Mouse (Mus musculus): ENCODE measurements around the gene Osbpl2. TPM values are rescaled to one million over a fixed set of nuclear protein-coding genes. Genes with fewer than 3 reads are reported as not detected.

The Osbpl2 gene
- 21.4 and 21.9 TPM in 2 replicates for total RNA-seq (2014; rRNA removed)
- polyA plus RNA-seq (2012; rRNA removed): 14.0 and 15.0 TPM in 2 replicates

- TF ChIP-seq POLR2A (IDR thresholded peaks at IDR 0.05; ENCODE audit: extremely low read depth, insufficient read depth, low read length) (0 out of 2 replicates have a peak, but pooled peaks have one; percentile 64), CTCF (IDR thresholded peaks at IDR 0.05; ENCODE audit: low read depth, low read length) (no peak)
- peaks cover 16% of the 10 kb centered on the region for H3K4me1 ChIP-seq (ENCODE audit: control insufficient read depth, insufficient read depth, low read length)
- WGBS: 1% methylated on average over 55 of the region's 55 CpGs
Measured at GRCm38 (mm10) chr2:180118661-180119438, at the start of gene Osbpl2. Gene Osbpl2, plus strand, starts transcription at chr2:180119306.

GRCm38 (mm10) chr2:180069770-180070480 lies 49.2 kb upstream of the Osbpl2 start:
- 24% methylated on average over 20 of the region's 20 CpGs for WGBS
- Histone ChIP-seq H3K79me2 (ENCODE audit: control insufficient read depth, insufficient read depth, low read length) (no peaks in the 10 kb centered on the region), H3K4me1 (ENCODE audit: control insufficient read depth, insufficient read depth, low read length) (peaks cover 5% of the 10 kb centered on the region), H3K9ac (ENCODE audit: low read depth, low read length) (peak overlapping the region; percentile 67), H3K4me3 (ENCODE audit: insufficient read depth, low read depth, low read length) (peak overlapping the region; percentile 84), H3K27ac (replicated peaks; ENCODE audit: insufficient read depth, low read depth, low read length) (peak overlapping the region; percentile 67), H3K27me3 (ENCODE audit: control insufficient read depth, insufficient read depth, low read length) (no peaks in the 10 kb centered on the region), H3K36me3 (ENCODE audit: control insufficient read depth, insufficient read depth, low read length) (no peaks in the 10 kb centered on the region; the same call in 1 of the 2 replicates)
- DNase-seq (ENCODE audit: extremely low read depth, low read depth, low spot score): no peak
- TF ChIP-seq CTCF (IDR thresholded peaks at IDR 0.05; ENCODE audit: low read depth, low read length): no peak
- TF ChIP-seq POLR2A (IDR thresholded peaks at IDR 0.05; ENCODE audit: extremely low read depth, insufficient read depth, low read length): no peak

More at GRCm38 (mm10) chr2:180118661-180119438, at the start of gene Osbpl2:
- peak within 1 kb of the TSS; percentile 95 for H3K4me3 ChIP-seq (ENCODE audit: insufficient read depth, low read depth, low read length)
- no peaks in the 10 kb centered on the region for H3K36me3 ChIP-seq (ENCODE audit: control insufficient read depth, insufficient read depth, low read length)
- H3K27ac ChIP-seq (replicated peaks; ENCODE audit: insufficient read depth, low read depth, low read length): peak within 1 kb of the TSS; percentile 78
- H3K9ac ChIP-seq (ENCODE audit: low read depth, low read length): peak within 1 kb of the TSS; percentile 93
- DNase-seq (ENCODE audit: extremely low read depth, low read depth, low spot score): peak; percentile 97
- peaks cover 13% of the 10 kb centered on the region for H3K79me2 ChIP-seq (ENCODE audit: control insufficient read depth, insufficient read depth, low read length)
- H3K27me3 ChIP-seq (ENCODE audit: control insufficient read depth, insufficient read depth, low read length): no peaks in the 10 kb centered on the region

DNA sequence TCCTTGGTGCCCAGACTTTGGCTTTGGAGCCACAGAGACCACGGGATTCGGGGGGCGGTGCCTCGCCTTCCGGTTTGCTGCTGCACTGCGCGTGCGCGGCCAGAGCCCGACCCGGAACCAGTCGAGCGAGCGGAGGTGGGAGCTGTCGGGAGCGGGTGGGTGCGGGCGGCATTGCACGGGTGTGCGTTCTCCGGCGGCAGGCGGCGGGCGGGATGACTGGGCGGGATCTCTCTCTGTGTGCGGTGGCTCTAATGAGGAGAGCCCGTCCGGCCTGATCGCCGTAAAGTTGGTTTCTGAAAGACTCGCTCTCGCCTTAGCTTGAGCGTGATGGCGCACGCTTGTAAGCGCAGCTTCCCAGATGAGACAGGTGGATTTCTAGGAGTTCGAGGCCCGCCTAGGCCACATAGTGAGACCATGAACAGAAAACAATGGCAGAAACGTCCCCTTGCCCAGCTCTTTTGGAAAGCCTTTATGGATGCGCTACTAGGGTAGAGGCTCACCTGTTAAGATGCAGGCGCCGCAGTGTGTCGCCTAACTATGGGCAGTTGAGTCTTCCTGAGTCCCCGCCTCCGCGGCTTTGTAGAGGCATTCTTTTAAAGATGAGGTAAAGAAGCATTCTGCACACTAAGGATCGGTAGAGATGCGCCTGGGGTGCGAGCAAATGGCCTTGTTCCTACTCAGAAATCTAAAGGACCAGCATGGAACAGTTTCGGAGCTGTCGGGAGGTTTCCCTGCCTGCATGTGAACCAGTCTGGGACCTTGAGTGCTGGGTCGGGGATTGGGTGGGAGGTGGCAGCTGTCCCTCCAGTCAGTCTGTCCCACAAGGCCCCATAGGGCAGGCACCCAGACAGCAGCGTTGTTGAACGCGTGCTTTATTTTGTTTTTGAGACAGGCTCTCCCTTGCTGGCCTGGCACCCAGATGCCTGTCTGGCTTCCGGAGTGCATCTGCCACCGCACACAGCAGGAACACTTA lies 48.3 kb upstream of the Osbpl2 start, which contains the start of gene Mtg2:
Gene Mtg2, plus strand, starts transcription at position 108 of the 973 bp plus-strand sequence.
- peaks cover 5% of the 10 kb centered on the region for H3K4me1 ChIP-seq (ENCODE audit: control insufficient read depth, insufficient read depth, low read length)
- H3K27me3 ChIP-seq (ENCODE audit: control insufficient read depth, insufficient read depth, low read length): no peaks in the 10 kb centered on the region
- 5% methylated on average over 58 of the region's 58 CpGs for WGBS
- TF ChIP-seq CTCF (IDR thresholded peaks at IDR 0.05; ENCODE audit: low read depth, low read length) (no peak), POLR2A (IDR thresholded peaks at IDR 0.05; ENCODE audit: extremely low read depth, insufficient read depth, low read length) (peak; percentile 87; the same call in 1 of the 2 replicates)
- H3K4me3 ChIP-seq (ENCODE audit: insufficient read depth, low read depth, low read length): peak within 1 kb of the TSS; percentile 84
- peak within 1 kb of the TSS; percentile 67 for H3K27ac ChIP-seq (replicated peaks; ENCODE audit: insufficient read depth, low read depth, low read length)
- H3K36me3 ChIP-seq (ENCODE audit: control insufficient read depth, insufficient read depth, low read length): no peaks in the 10 kb centered on the region; the same call in 1 of the 2 replicates
- DNase-seq (ENCODE audit: extremely low read depth, low read depth, low spot score): peak; percentile 72
- peak within 1 kb of the TSS; percentile 79 for H3K9ac ChIP-seq (ENCODE audit: low read depth, low read length)
- H3K79me2 ChIP-seq (ENCODE audit: control insufficient read depth, insufficient read depth, low read length): no peaks in the 10 kb centered on the region

- WGBS: 73% methylated on average over 2 of the region's 2 CpGs
- TF ChIP-seq POLR2A (IDR thresholded peaks at IDR 0.05; ENCODE audit: extremely low read depth, insufficient read depth, low read length) (no peak), CTCF (IDR thresholded peaks at IDR 0.05; ENCODE audit: low read depth, low read length) (no peak)
- Histone ChIP-seq H3K27me3 (ENCODE audit: control insufficient read depth, insufficient read depth, low read length) (no peaks in the 10 kb centered on the region), H3K27ac (replicated peaks; ENCODE audit: insufficient read depth, low read depth, low read length) (no peak overlapping the region), H3K79me2 (ENCODE audit: control insufficient read depth, insufficient read depth, low read length) (no peaks in the 10 kb centered on the region), H3K36me3 (ENCODE audit: control insufficient read depth, insufficient read depth, low read length) (no peaks in the 10 kb centered on the region; the same call in 1 of the 2 replicates), H3K9ac (ENCODE audit: low read depth, low read length) (no peak overlapping the region), H3K4me1 (ENCODE audit: control insufficient read depth, insufficient read depth, low read length) (peaks cover 5% of the 10 kb centered on the region), H3K4me3 (ENCODE audit: insufficient read depth, low read depth, low read length) (no peak overlapping the region)
- no peak for DNase-seq (ENCODE audit: extremely low read depth, low read depth, low spot score)
Measured at GRCm38 (mm10) chr2:180071671-180072070, 47.4 kb upstream of the Osbpl2 start.

- no peak overlapping the region for H3K27ac ChIP-seq (replicated peaks; ENCODE audit: insufficient read depth, low read depth, low read length)
- H3K4me1 ChIP-seq (ENCODE audit: control insufficient read depth, insufficient read depth, low read length): peaks cover 5% of the 10 kb centered on the region
- DNase-seq (ENCODE audit: extremely low read depth, low read depth, low spot score): no peak
- WGBS: 89% methylated on average over 7 of the region's 7 CpGs
- no peak overlapping the region for H3K4me3 ChIP-seq (ENCODE audit: insufficient read depth, low read depth, low read length)
- H3K79me2 ChIP-seq (ENCODE audit: control insufficient read depth, insufficient read depth, low read length): no peaks in the 10 kb centered on the region
- TF ChIP-seq POLR2A (IDR thresholded peaks at IDR 0.05; ENCODE audit: extremely low read depth, insufficient read depth, low read length) (no peak), CTCF (IDR thresholded peaks at IDR 0.05; ENCODE audit: low read depth, low read length) (no peak)
- no peaks in the 10 kb centered on the region; the same call in 1 of the 2 replicates for H3K36me3 ChIP-seq (ENCODE audit: control insufficient read depth, insufficient read depth, low read length)
- H3K9ac ChIP-seq (ENCODE audit: low read depth, low read length): no peak overlapping the region
- no peaks in the 10 kb centered on the region for H3K27me3 ChIP-seq (ENCODE audit: control insufficient read depth, insufficient read depth, low read length)
Measured at GRCm38 (mm10) chr2:180072886-180073285, 46.2 kb upstream of the Osbpl2 start.

Measured in liver, adult 2 months (tissue).